Mouse (Mus musculus) neural tube, embryonic 13.5 days (tissue): Measurements from ENCODE around the gene Tmem9b. TPM values are rescaled to one million over a fixed set of nuclear protein-coding genes. Genes with fewer than 3 reads are reported as not detected.

Experiments
- ATAC-seq: fragments of 200-750 bp; cut with Nextera tagmentation; 2 replicates; pipeline ENCODE4 v1.8.0; 2017; ENCODE audit warnings: low read depth, mild to moderate bottlenecking, moderate TSS enrichment, moderate library complexity
- H3K27ac ChIP-seq: fragments of 300-500 bp; sonication (generic); replicated peaks from 2 replicates; pipeline ENCODE4 v1.5.1; 2015; ENCODE audit warnings: moderate library complexity, mild to moderate bottlenecking, inconsistent platforms
- H3K27me3 ChIP-seq: fragments of 300-500 bp; sonication (generic); 2 replicates; pipeline ENCODE4 v1.6.1; 2015; ENCODE audit warnings: mild to moderate bottlenecking, inconsistent platforms
- H3K36me3 ChIP-seq: fragments of 300-500 bp; sonication (generic); 2 replicates; pipeline ENCODE4 v1.6.1; 2015; ENCODE audit warnings: mild to moderate bottlenecking, inconsistent platforms
- H3K4me1 ChIP-seq: fragments of 300-500 bp; sonication (generic); replicated peaks from 2 replicates; pipeline ENCODE4 v1.6.1; 2015; ENCODE audit warnings: inconsistent platforms
- H3K4me2 ChIP-seq: fragments of 300-500 bp; sonication (generic); 2 replicates; pipeline ENCODE4 v1.6.1; 2015; ENCODE audit warnings: inconsistent platforms, mild to moderate bottlenecking, moderate library complexity
- H3K4me3 ChIP-seq: fragments of 300-500 bp; sonication (generic); 2 replicates; pipeline ENCODE4 v1.5.1; 2015; ENCODE audit warnings: mild to moderate bottlenecking, inconsistent platforms
- H3K9ac ChIP-seq: fragments of 300-500 bp; sonication (generic); 2 replicates; pipeline ENCODE4 v1.6.1; 2015; ENCODE audit warnings: moderate library complexity, mild to moderate bottlenecking, inconsistent platforms
- H3K9me3 ChIP-seq: fragments of 300-500 bp; sonication (generic); 2 replicates; pipeline ENCODE4 v1.6.1; 2016; ENCODE audit warnings: inconsistent platforms
- WGBS: fragments of 180-500 bp; shearing (Covaris S2); methylation state at CpG from one replicate; pipeline ENCODE4 v1.1.7; 2015; 5-methylcytosine and 5-hydroxymethylcytosine counted together
- polyA plus RNA-seq: library from polyadenylated mRNA; unstranded; fragments of >200 nt; fragmentation: Nextera tagmentation; extraction: Ambion mirVana; gene quantifications from 2 replicates; pipeline ENCODE4 v1.2.1, GENCODE M21; 2015

Gene Tmem9b
- polyA plus RNA-seq, 1 experiment from 2014 or later = 119 TPM

GRCm38 (mm10) chr7:109702721-109703120 is 50.0 kb downstream of the Tmem9b start:
- peak overlapping the region; percentile 53 for H3K4me3 ChIP-seq
- ATAC-seq = no peak

GRCm38 (mm10) chr7:109700213-109700612 is 52.5 kb downstream of the Tmem9b start:
- no peaks in the 10 kb centered on the region for H3K9me3 ChIP-seq
- H3K4me2 ChIP-seq = no peak overlapping the region
- H3K4me1 ChIP-seq = peaks cover 14% of the 10 kb centered on the region; the same call in 1 of the 2 replicates
- no peak overlapping the region for H3K9ac ChIP-seq
- no peaks in the 10 kb centered on the region for H3K27me3 ChIP-seq
- H3K4me3 ChIP-seq = no peak overlapping the region
- no peak overlapping the region for H3K27ac ChIP-seq
- H3K36me3 ChIP-seq = no peaks in the 10 kb centered on the region
- no peak for ATAC-seq

More at GRCm38 (mm10) chr7:109702721-109703120, 50.0 kb downstream of the Tmem9b start:
- no peaks in the 10 kb centered on the region for H3K27me3 ChIP-seq
- H3K4me1 ChIP-seq = peaks cover 14% of the 10 kb centered on the region; the same call in 1 of the 2 replicates
- H3K4me2 ChIP-seq = peak overlapping the region; percentile 69
- H3K27ac ChIP-seq = 0 out of 2 replicates have a peak overlapping the region, but pooled peaks have one; percentile 18
- H3K9ac ChIP-seq = peak overlapping the region; percentile 71; the same call in 1 of the 2 replicates
- H3K36me3 ChIP-seq = no peaks in the 10 kb centered on the region
- no peaks in the 10 kb centered on the region for H3K9me3 ChIP-seq
- WGBS = 37% methylated on average over 4 of the region's 4 CpGs

- H3K27me3 ChIP-seq = no peaks in the 10 kb centered on the region
- ATAC-seq = no peak
- no peak overlapping the region for H3K4me2 ChIP-seq
- no peaks in the 10 kb centered on the region for H3K4me1 ChIP-seq
- H3K9me3 ChIP-seq = no peaks in the 10 kb centered on the region
- 92% methylated on average over 10 of the region's 10 CpGs for WGBS
- H3K9ac ChIP-seq = no peak overlapping the region
- no peak overlapping the region for H3K27ac ChIP-seq
- H3K4me3 ChIP-seq = no peak overlapping the region
- no peaks in the 10 kb centered on the region for H3K36me3 ChIP-seq
These were observed 57.3 kb downstream of the Tmem9b start for GRCm38 (mm10) chr7:109695339-109695726.

- no peak overlapping the region for H3K4me2 ChIP-seq
- no peaks in the 10 kb centered on the region for H3K4me1 ChIP-seq
- WGBS = 80% methylated on average over 13 of the region's 13 CpGs
These were observed 57.9 kb downstream of the Tmem9b start for GRCm38 (mm10) chr7:109694576-109695338.

GRCm38 (mm10) chr7:109690961-109691360 is 61.7 kb downstream of the Tmem9b start:
- 87% methylated on average over 5 of the region's 5 CpGs for WGBS

More at GRCm38 (mm10) chr7:109694576-109695338, 57.9 kb downstream of the Tmem9b start:
- H3K27ac ChIP-seq = no peak overlapping the region
- no peaks in the 10 kb centered on the region for H3K27me3 ChIP-seq
- no peak for ATAC-seq
- H3K4me3 ChIP-seq = no peak overlapping the region
- H3K36me3 ChIP-seq = no peaks in the 10 kb centered on the region
- no peak overlapping the region for H3K9ac ChIP-seq
- H3K9me3 ChIP-seq = no peaks in the 10 kb centered on the region

GRCm38 (mm10) chr7:109690101-109690500 is 62.6 kb downstream of the Tmem9b start:
- WGBS = 90% methylated on average over 3 of the region's 3 CpGs
- Histone ChIP-seq H3K4me2 (no peak overlapping the region), H3K27ac (no peak overlapping the region), H3K4me1 (0 out of 2 replicates have a peak, but pooled peaks cover 4% of the 10 kb centered on the region), H3K9me3 (no peaks in the 10 kb centered on the region), H3K36me3 (no peaks in the 10 kb centered on the region), H3K4me3 (no peak overlapping the region), H3K27me3 (no peaks in the 10 kb centered on the region), H3K9ac (no peak overlapping the region)
- ATAC-seq = no peak

More at GRCm38 (mm10) chr7:109690961-109691360, 61.7 kb downstream of the Tmem9b start:
- no peaks in the 10 kb centered on the region for H3K27me3 ChIP-seq
- H3K4me1 ChIP-seq = 0 out of 2 replicates have a peak, but pooled peaks cover 4% of the 10 kb centered on the region
- no peak overlapping the region for H3K27ac ChIP-seq
- H3K9me3 ChIP-seq = no peaks in the 10 kb centered on the region
- ATAC-seq = no peak
- H3K4me2 ChIP-seq = no peak overlapping the region
- no peak overlapping the region for H3K4me3 ChIP-seq
- H3K9ac ChIP-seq = no peak overlapping the region
- no peaks in the 10 kb centered on the region for H3K36me3 ChIP-seq

- Histone ChIP-seq H3K4me3 (no peak overlapping the region), H3K9ac (no peak overlapping the region), H3K36me3 (no peaks in the 10 kb centered on the region), H3K27me3 (no peaks in the 10 kb centered on the region), H3K4me2 (no peak overlapping the region), H3K4me1 (0 out of 2 replicates have a peak, but pooled peaks cover 4% of the 10 kb centered on the region), H3K27ac (no peak overlapping the region), H3K9me3 (no peaks in the 10 kb centered on the region)
- 59% methylated on average over 9 of the region's 9 CpGs for WGBS
- ATAC-seq = no peak
These were observed 66.0 kb downstream of the Tmem9b start for GRCm38 (mm10) chr7:109686585-109687128.

Other genes with a start within 250 kb of the Tmem9b start
- 0.11 and 0.26 TPM in 2 replicates for gene Trim66, start 244.7 kb downstream of the Tmem9b start, polyA plus RNA-seq
- 80.7 and 91.7 TPM in 2 replicates for gene Rpl27a, start 233.7 kb downstream of the Tmem9b start, polyA plus RNA-seq
- 30.0 and 35.5 TPM in 2 replicates for gene St5, start 49.3 kb downstream of the Tmem9b start, polyA plus RNA-seq
- 12.2 and 14.0 TPM in 2 replicates for gene Akip1, start 49.2 kb downstream of the Tmem9b start, polyA plus RNA-seq
- gene BC051019, start 29.0 kb downstream of the Tmem9b start, polyA plus RNA-seq = 0.17 TPM in 1 of 2 replicates, not detected in the other
- 0.29 and 0.45 TPM in 2 replicates for gene Ascl3, start 21.1 kb downstream of the Tmem9b start, polyA plus RNA-seq
- gene Nrip3, start 29.1 kb upstream of the Tmem9b start, polyA plus RNA-seq = 4.7 and 5.0 TPM in 2 replicates
- gene Scube2, start 112.8 kb upstream of the Tmem9b start, polyA plus RNA-seq = 4.4 and 4.6 TPM in 2 replicates
- gene Dennd5a, start 207.6 kb upstream of the Tmem9b start, polyA plus RNA-seq = 42.2 and 42.5 TPM in 2 replicates
- gene Tmem41b, start 234.1 kb upstream of the Tmem9b start, polyA plus RNA-seq = 63.7 and 73.2 TPM in 2 replicates